Mouse (Mus musculus) brain, adult 2 months (tissue): Measurements from ENCODE around the gene Fn1.

Source experiments
- DNase-seq: peaks from one replicate; pipeline ENCODE4 v3.0.0; 2011; ENCODE audit warnings: low read depth, low spot score

Gene Fn1

GRCm38 (mm10) chr1:71650741-71651140 is 2.3 kb downstream of the Fn1 start:
- no peak for DNase-seq

- peak; percentile 10 for DNase-seq
These were observed 4.8 kb downstream of the Fn1 start for GRCm38 (mm10) chr1:71648166-71648565.

- DNase-seq = no peak
These were observed 6.2 kb downstream of the Fn1 start for GRCm38 (mm10) chr1:71646774-71647173.

- no peak for DNase-seq
These were observed 7.0 kb downstream of the Fn1 start for GRCm38 (mm10) chr1:71645999-71646398.

- DNase-seq = no peak
These were observed 7.5 kb downstream of the Fn1 start for GRCm38 (mm10) chr1:71645466-71645865.

- peak; percentile 6 for DNase-seq
These were observed 10.2 kb downstream of the Fn1 start for GRCm38 (mm10) chr1:71642794-71643193.

- DNase-seq = no peak
These were observed 11.8 kb downstream of the Fn1 start for GRCm38 (mm10) chr1:71641206-71641605.

GRCm38 (mm10) chr1:71640157-71640556 is 12.8 kb downstream of the Fn1 start:
- no peak for DNase-seq

- no peak for DNase-seq
These were observed 16.3 kb downstream of the Fn1 start for GRCm38 (mm10) chr1:71636665-71637064.

- DNase-seq = no peak
These were observed 16.9 kb downstream of the Fn1 start for GRCm38 (mm10) chr1:71636116-71636515.

- no peak for DNase-seq
These were observed 17.6 kb downstream of the Fn1 start for GRCm38 (mm10) chr1:71635101-71636014.

- DNase-seq = no peak
These were observed 18.5 kb downstream of the Fn1 start for GRCm38 (mm10) chr1:71634471-71634981.

- DNase-seq = no peak
These were observed 20.6 kb downstream of the Fn1 start for GRCm38 (mm10) chr1:71632387-71632786.

GRCm38 (mm10) chr1:71631811-71632210 is 21.2 kb downstream of the Fn1 start:
- DNase-seq = no peak

GRCm38 (mm10) chr1:71630243-71630642 is 22.8 kb downstream of the Fn1 start:
- no peak for DNase-seq

GRCm38 (mm10) chr1:71623625-71624024 is 29.4 kb downstream of the Fn1 start:
- no peak for DNase-seq

GRCm38 (mm10) chr1:71621526-71621925 is 31.5 kb downstream of the Fn1 start:
- peak; percentile 7 for DNase-seq

- DNase-seq = peak; percentile 21
These were observed 38.3 kb downstream of the Fn1 start for GRCm38 (mm10) chr1:71614545-71615246.

- no peak for DNase-seq
These were observed 40.7 kb downstream of the Fn1 start for GRCm38 (mm10) chr1:71612256-71612655.

- no peak for DNase-seq
These were observed 43.1 kb downstream of the Fn1 start for GRCm38 (mm10) chr1:71609916-71610315.

GRCm38 (mm10) chr1:71609057-71609775 is 43.8 kb downstream of the Fn1 start:
- no peak for DNase-seq
